Mouse (Mus musculus) CD4-positive, CD25-positive, alpha-beta regulatory T cell, adult 2 months (primary cell): ENCODE data around the gene AI854703.
"Not testable (repeated sequence)": the region's sequence is repeated elsewhere in the genome, so short reads cannot be mapped to it uniquely, and the experiment has no call there.

Source experiments
- DNase-seq: peaks from one replicate; pipeline ENCODE4 v3.0.0-alpha.2; 2012; ENCODE audit warnings: low read depth, low spot score

AI854703 gene

GRCm38 (mm10) chr6:48614756-48615155 is 11.8 kb upstream of the AI854703 start:
- DNase-seq = no peak

- DNase-seq = no peak
These were observed 6.5 kb upstream of the AI854703 start for GRCm38 (mm10) chr6:48620031-48620430.

DNA sequence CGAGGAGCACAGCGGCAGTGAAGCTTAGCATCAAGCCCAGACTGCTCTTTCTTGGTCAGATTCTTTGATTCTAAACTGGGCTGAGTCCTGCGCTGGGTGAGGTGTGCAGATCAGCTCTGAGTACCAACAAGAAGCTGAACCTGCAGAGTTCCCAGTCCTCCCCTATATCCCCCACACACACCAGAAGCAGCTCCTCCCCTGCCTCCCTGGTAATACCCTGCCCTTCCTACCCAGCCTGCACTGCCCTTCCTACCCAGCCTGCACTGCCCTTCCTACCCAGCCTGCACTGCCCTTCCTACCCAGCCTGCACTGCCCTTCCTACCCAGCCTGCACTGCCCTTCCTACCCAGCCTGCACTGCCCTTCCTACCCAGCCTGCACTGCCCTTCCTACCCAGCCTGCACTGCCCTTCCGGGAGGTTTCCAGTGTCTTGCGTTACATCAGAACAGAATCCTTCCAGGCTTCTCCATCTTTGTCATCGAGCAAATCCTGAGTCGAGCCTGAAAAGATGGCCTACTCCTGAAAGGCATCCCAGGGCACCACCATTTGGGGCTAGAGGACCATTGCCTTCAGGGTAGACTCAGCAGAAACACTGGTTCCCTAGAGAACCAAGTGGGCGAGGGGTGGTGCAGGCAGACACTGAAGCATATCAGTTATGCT is 4.2 kb upstream of the AI854703 start:
- not testable (repeated sequence) for DNase-seq

- no peak for DNase-seq
These were observed 3.1 kb upstream of the AI854703 start for GRCm38 (mm10) chr6:48623460-48623859.

GRCm38 (mm10) chr6:48626984-48627383 is 420 bp downstream of the AI854703 start:
- DNase-seq = peak; percentile 74

DNA sequence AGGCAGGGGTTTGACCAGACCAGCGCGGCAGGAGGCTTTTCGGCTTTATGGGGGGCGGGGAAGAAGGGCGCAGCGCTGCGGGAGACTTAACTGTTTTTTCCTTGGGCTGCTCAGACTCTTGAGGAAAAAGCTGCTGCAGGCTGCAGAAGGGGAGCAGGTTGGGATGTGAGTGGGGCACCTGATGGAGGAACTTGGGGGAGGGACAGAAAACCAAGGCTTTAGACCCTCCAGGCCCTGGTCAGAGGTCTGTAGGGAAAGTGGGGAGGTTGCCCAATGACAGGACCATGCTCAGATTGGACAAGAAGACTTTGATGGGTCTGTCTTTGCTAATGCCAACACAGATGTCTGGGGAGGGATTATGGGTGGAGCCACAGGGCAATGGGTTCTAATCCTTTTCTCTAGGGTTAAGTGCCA is 954 bp downstream of the AI854703 start:
- no peak for DNase-seq

GRCm38 (mm10) chr6:48628377-48628776 is 1.8 kb downstream of the AI854703 start:
- no peak for DNase-seq

GRCm38 (mm10) chr6:48628808-48629660 is 2.5 kb downstream of the AI854703 start:
- DNase-seq = peak; percentile 77

DNA sequence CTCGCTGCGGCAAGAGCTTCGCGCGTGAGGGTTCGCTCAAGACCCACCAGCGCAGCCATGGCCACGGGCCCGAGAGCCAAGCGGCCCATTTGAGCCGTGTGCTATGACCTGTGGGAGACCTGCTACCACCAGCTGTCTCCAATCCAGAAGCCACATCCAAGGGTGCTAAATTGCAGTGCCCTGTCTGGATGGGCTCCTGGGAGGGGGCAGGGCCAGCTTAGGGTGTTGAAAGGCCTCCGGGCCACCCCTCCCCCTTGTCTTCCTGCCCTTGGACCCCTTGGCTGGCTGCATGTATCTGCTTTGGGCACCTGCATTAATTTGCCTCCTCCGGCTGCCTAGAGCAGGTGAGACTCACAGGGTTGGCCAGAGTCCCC is 3.1 kb downstream of the AI854703 start:
- no peak for DNase-seq

- no peak for DNase-seq
These were observed 4.3 kb downstream of the AI854703 start for GRCm38 (mm10) chr6:48630831-48631230.

DNA sequence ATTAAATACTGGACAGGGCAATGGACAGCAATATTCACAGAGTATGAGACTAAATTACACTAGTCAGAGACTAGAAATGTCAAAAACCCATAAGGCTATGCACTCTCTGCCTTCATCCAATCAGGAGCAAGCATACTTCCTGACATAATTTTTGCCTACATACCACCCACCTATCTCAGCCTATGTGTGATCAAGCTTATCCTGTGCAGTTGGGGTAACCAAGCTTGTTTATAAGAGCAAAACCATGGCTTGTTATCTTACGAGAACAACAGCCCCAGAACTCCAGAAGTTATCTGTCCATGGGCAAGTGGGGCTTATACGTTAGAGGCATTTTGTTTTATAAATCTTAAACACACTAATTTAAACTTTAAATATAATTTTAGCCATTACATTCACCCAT is 8.5 kb downstream of the AI854703 start:
- DNase-seq = no peak

GRCm38 (mm10) chr6:48636515-48636914 is 10.0 kb downstream of the AI854703 start:
- DNase-seq = no peak

DNA sequence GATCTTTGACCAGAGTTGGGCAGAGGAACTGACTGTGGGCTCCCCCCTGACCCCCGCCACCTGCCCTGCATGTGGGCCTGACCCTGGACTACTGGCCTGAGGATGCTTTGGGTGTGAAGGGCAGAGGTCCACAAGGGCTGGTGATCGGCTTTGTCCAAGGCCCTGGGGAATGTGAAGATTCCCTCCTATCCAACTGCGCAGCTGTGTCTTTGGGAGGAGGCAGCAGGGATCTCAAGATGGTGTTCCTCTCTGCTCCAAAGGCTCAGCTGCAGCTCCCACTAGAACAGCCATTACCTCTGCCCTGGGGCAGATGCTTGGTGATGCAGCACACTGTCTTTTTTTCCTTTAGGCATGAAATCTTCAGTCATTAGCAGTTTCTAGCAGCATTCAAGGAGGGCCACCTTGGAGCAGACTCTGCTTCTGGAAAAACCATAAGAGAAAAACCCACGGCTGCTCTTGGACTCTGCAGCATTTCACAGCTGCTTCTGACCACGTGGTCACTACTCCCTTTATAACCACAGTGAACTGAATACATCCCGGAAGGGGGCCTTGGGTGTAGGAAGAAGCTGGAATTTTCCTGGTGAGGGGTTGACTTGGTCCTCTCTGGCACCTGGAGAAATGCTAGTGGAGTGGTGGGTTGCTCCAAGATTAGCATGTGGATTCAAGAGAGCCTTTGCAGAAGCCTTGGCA is 11.4 kb downstream of the AI854703 start:
- no peak for DNase-seq

DNA sequence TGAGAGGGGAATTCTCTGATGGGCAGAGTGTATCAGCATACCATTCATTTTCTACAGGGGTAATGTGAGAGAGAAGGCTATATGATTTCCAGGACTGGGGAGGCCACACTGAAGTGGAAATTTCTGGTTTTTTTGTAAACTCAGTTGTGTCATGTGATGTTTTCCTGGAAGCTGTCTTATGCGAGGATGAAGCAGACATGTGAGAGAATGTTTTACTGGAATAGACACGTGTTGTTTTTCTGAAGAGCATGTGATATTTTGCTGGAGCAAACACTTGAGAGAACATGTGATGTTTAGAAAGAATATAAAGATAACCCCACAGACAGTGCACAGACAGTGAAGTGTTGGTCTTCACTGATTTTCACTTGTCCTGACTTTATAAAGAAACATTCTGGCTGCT is 12.0 kb downstream of the AI854703 start:
- DNase-seq = no peak

GRCm38 (mm10) chr6:48641391-48641790 is 14.8 kb downstream of the AI854703 start:
- no peak for DNase-seq

DNA sequence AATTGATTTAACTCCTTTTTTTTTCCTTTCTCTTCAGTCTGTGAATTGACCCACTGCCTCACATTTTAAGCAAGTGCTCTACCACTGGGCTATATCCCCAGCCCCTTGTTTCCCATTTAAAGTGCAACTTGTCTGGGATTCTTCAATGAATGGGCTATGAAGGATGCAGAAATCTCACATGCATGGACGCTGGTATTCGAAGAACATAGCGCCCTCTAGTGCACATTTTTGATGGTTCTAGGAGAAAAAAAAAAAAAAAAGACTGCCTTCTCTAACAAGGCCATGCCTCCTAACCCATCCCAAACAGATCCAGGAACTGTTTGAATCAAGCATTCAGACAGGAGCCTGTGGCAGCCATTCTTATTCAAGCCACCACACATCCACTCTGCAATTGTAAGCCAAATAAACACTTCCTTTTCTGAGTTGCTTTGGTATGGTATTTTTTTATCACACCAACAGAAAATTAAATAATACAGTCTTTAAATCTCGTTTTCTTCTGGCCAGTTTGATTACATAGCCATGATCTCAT is 16.3 kb downstream of the AI854703 start:
- DNase-seq = peak; percentile 84

GRCm38 (mm10) chr6:48645660-48646308 is 19.2 kb downstream of the AI854703 start:
- peak; percentile 93 for DNase-seq

DNA sequence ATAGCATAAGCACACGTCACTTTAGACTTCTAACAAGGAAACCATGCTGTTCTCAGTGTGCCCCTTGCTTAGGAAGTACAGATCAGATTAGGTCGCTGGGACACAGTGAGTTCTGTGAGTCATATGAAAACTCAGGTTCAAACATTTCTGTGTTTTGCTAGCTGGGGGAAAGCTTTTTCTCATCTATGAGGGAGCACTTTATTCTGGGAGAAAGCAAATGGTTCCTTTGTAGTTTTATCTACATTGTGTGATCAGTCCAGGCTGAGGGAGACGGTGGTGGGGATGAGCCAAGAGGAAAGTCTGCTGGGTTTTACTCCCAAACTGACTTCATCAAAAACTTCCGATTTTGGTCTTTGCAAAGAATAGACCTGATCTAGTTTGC is 19.7 kb downstream of the AI854703 start:
- peak; percentile 45 for DNase-seq

GRCm38 (mm10) chr6:48646995-48647394 is 20.4 kb downstream of the AI854703 start, which contains the start of gene Gimap8:
TSS of gene Gimap8 (plus strand) at chr6:48647234.
- peak; percentile 95 for DNase-seq

DNA sequence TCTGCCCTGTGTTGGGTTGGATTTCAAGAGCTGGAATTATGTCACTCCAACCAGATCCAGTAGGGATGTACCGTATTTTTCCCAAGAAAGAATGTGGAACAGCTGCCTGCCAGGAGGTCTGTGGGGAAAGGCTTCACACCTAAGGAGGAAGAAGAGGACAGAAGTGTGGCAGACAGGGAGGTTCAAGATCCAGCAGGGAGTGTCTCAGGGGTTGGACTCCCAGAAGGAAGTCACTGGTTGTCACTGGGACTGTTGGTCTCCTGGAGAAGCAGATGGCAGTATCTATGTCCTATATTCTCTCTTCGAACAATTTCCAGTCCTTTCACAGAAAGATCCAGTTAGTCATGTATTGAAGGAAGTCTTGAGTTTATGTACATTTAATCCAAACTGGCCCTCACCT is 21.0 kb downstream of the AI854703 start:
- no peak for DNase-seq

DNA sequence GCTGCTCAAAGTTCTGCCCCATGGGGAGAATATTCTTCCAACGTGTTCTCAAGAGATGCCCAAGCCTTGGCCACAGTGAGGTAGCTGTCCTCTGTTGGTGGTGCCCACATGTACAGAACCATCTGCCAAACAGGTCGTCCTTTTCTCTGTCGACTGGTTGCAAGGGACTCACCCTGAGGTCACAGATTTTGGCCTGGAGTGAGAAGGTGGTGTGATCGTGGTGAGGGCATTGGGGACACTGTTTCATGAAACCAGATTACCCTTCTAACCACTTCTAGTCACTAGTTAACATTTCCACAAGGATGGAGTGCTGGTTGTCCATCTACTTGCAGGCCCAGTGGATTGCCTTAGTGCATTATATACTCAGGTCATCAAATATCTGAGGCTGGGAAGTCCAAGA is 22.2 kb downstream of the AI854703 start:
- DNase-seq = no peak

DNA sequence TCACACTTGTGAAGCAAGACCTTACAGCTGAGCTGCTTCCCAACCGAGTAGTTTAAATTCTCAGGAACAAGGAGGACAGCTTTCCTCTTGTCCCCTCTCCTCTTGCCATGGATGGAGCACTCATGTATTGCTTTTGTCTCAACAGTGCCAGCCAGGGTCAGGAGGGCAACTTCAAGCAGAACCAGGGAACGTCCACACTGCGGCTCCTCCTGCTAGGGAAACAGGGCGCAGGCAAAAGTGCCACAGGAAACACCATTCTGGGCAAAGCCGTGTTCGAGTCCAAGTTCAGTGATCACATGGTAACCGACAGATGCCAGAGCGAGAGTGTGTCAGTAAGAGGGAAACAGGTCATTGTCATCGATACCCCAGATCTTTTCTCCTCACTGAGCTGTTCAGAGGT is 23.5 kb downstream of the AI854703 start:
- no peak for DNase-seq
